Mouse (Mus musculus) gastrocnemius, postnatal 36 days (tissue): Measurements from ENCODE around the gene H2afx. TPM values are rescaled to one million over a fixed set of nuclear protein-coding genes. Genes with fewer than 3 reads are reported as not detected.
A peak's percentile ranks its signal among the peaks of the same experiment; 100 is the strongest.
"Not testable (repeated sequence)": the region's sequence is repeated elsewhere in the genome, so short reads cannot be mapped to it uniquely, and the experiment has no call there.

ENCODE experiments used
- DNase-seq, 2 experiments: peaks; one replicate each; pipeline ENCODE4 v3.0.0; 2022
- intact Hi-C: fragments of 180-260 bp; cut with DNase I; formaldehyde crosslinking; loops from one replicate; pipeline ENCODE4 v1.15.1; 2025
- total RNA-seq, 2 experiments: library from RNA; stranded (reverse); gene quantifications; 2 replicates each; pipeline ENCODE4 v1.2.3; 2021

Gene H2afx
- total RNA-seq, 2 experiments from 2014 or later = 10.0 to 12.9 TPM

GRCm38 (mm10) chr9:44317452-44317851 lies 17.0 kb upstream of the H2afx start:
- DNase-seq = no peak
- intact Hi-C loops = no loop called here

GRCm38 (mm10) chr9:44318076-44318825 lies 16.2 kb upstream of the H2afx start:
- no peak for DNase-seq
- intact Hi-C loops = no loop called here

GRCm38 (mm10) chr9:44318826-44319095 lies 15.7 kb upstream of the H2afx start:
- intact Hi-C loops = no loop called here
- DNase-seq = no peak

- intact Hi-C loops = no loop called here
- no peak for DNase-seq
These were observed 15.2 kb upstream of the H2afx start for GRCm38 (mm10) chr9:44319105-44319886.

- intact Hi-C loops = loop anchor here (2.0 kb wide), 1 partner anchor 15 kb away; the partner anchor contains the start of gene Hinfp
These were observed 14.4 kb upstream of the H2afx start, which contains the start of gene C2cd2l for GRCm38 (mm10) chr9:44319887-44320798. Gene C2cd2l, minus strand, starts transcription at chr9:44320285.

GRCm38 (mm10) chr9:44320799-44321133 lies 13.7 kb upstream of the H2afx start:
- no peak for DNase-seq
- intact Hi-C loops = loop anchor here (2.0 kb wide), 1 partner anchor 16 kb away; the partner anchor contains the start of gene Hinfp

More at GRCm38 (mm10) chr9:44319887-44320798, 14.4 kb upstream of the H2afx start, which contains the start of gene C2cd2l:
- peak; percentile 78 to 85 for DNase-seq

- intact Hi-C loops, DNase-seq: not testable (repeated sequence)
These were observed 10.8 kb upstream of the H2afx start for GRCm38 (mm10) chr9:44323656-44324055.

GRCm38 (mm10) chr9:44324147-44324546 lies 10.3 kb upstream of the H2afx start:
- no peak for DNase-seq
- intact Hi-C loops = no loop called here

GRCm38 (mm10) chr9:44325032-44325767 lies 9.3 kb upstream of the H2afx start:
- intact Hi-C loops = not testable (repeated sequence)

GRCm38 (mm10) chr9:44325768-44326370 lies 8.6 kb upstream of the H2afx start, which contains the start of gene Dpagt1:
Gene Dpagt1, plus strand, starts transcription at chr9:44326019.
- no peak for DNase-seq
- intact Hi-C loops = no loop called here

More at GRCm38 (mm10) chr9:44325032-44325767, 9.3 kb upstream of the H2afx start:
- not testable (repeated sequence) for DNase-seq

GRCm38 (mm10) chr9:44326371-44327063 lies 8.0 kb upstream of the H2afx start:
- DNase-seq = peak; percentile 66 to 83
- intact Hi-C loops = no loop called here

GRCm38 (mm10) chr9:44327064-44327711 lies 7.3 kb upstream of the H2afx start:
- intact Hi-C loops = no loop called here
- no peak for DNase-seq

GRCm38 (mm10) chr9:44327926-44328325 lies 6.6 kb upstream of the H2afx start:
- intact Hi-C loops = no loop called here
- no peak for DNase-seq

GRCm38 (mm10) chr9:44330736-44331135 lies 3.8 kb upstream of the H2afx start:
- intact Hi-C loops = no loop called here
- DNase-seq = no peak

- intact Hi-C loops = no loop called here
- no peak for DNase-seq
These were observed 1.4 kb upstream of the H2afx start for GRCm38 (mm10) chr9:44332918-44333638.

GRCm38 (mm10) chr9:44335331-44336092 lies 1.0 kb downstream of the H2afx start:
- DNase-seq = no peak
- intact Hi-C loops = loop anchor here (5.0 kb wide), 1 partner anchor 52 kb away; no protein-coding TSS in a partner anchor

GRCm38 (mm10) chr9:44336093-44336406 lies 1.6 kb downstream of the H2afx start:
- intact Hi-C loops = loop anchor here (5.0 kb wide), 1 partner anchor 51 kb away; no protein-coding TSS in a partner anchor
- DNase-seq = no peak
